Mouse (Mus musculus) heart, postnatal 0 days (tissue): Measurements from ENCODE around the gene Gabrb2. TPM values are rescaled to one million over a fixed set of nuclear protein-coding genes. Genes with fewer than 3 reads are reported as not detected.

Experiments used
- ATAC-seq: fragments of 200-750 bp; cut with Nextera tagmentation; 2 replicates; pipeline ENCODE4 v1.8.0; 2017; ENCODE audit warnings: low read depth, moderate number of reproducible peaks, moderate library complexity; ENCODE audit not compliant: insufficient read depth
- DNase-seq: peaks from one replicate; pipeline ENCODE4 v3.0.0-alpha.2; 2016; ENCODE audit warnings: low spot score
- H3K27ac ChIP-seq: fragments of 300-500 bp; sonication (generic); 2 replicates; pipeline ENCODE4 v1.5.1; 2014; ENCODE audit warnings: low read depth, mild to moderate bottlenecking
- H3K27me3 ChIP-seq: fragments of 300-500 bp; sonication (generic); 2 replicates; pipeline ENCODE4 v1.6.1; 2014; ENCODE audit warnings: low read length, mixed read lengths; ENCODE audit not compliant: control insufficient read depth, insufficient read depth
- H3K36me3 ChIP-seq: fragments of 300-500 bp; sonication (generic); replicated peaks from 2 replicates; pipeline ENCODE4 v1.6.1; 2014; ENCODE audit warnings: low read length, mixed read lengths; ENCODE audit not compliant: control insufficient read depth, insufficient read depth
- H3K4me1 ChIP-seq: fragments of 300-500 bp; sonication (generic); 2 replicates; pipeline ENCODE4 v1.6.1; 2014; ENCODE audit warnings: antibody characterized with exemption; ENCODE audit not compliant: control insufficient read depth, insufficient read depth
- H3K4me2 ChIP-seq: fragments of 300-500 bp; sonication (generic); 2 replicates; pipeline ENCODE4 v1.6.1; 2014; ENCODE audit warnings: low read depth, mild to moderate bottlenecking, low read length, moderate library complexity
- H3K4me3 ChIP-seq: fragments of 300-500 bp; sonication (generic); 2 replicates; pipeline ENCODE4 v1.5.1; 2014; ENCODE audit warnings: low read depth, low read length
- H3K9ac ChIP-seq: fragments of 300-500 bp; sonication (generic); replicated peaks from 2 replicates; pipeline ENCODE4 v1.6.1; 2014; ENCODE audit warnings: low read depth, low read length, mixed read lengths
- H3K9me3 ChIP-seq: fragments of 300-500 bp; sonication (generic); replicated peaks from 2 replicates; pipeline ENCODE4 v1.6.1; 2016; ENCODE audit warnings: low read length; ENCODE audit not compliant: control insufficient read depth
- CTCF ChIP-seq: IDR thresholded peaks from 2 replicates; pipeline ENCODE4 v1.5.1; 2016; ENCODE audit warnings: antibody characterized with exemption, control low read depth, low read depth
- EP300 ChIP-seq: IDR thresholded peaks from 2 replicates; pipeline ENCODE4 v1.6.1; 2016; ENCODE audit warnings: antibody characterized with exemption, low read depth
- WGBS: fragments of 180-500 bp; shearing (Covaris S2); extraction: QIAGEN DNeasy Blood & Tissue Kit; methylation state at CpG from one replicate; pipeline ENCODE4 v1.1.7; 2014; 5-methylcytosine and 5-hydroxymethylcytosine counted together
- polyA plus RNA-seq: library from polyadenylated mRNA; unstranded; fragments of >200 nt; fragmentation: Nextera tagmentation; extraction: Ambion mirVana; gene quantifications from 2 replicates; pipeline ENCODE4 v1.2.1, GENCODE M21; 2015
- total RNA-seq: library from RNA; depleted of rRNA; stranded (reverse); fragments of >200 nt; gene quantifications from 2 replicates; pipeline ENCODE4 v1.2.3, GENCODE M21; 2014; ENCODE audit warnings: low replicate concordance; rRNA removed

Gene Gabrb2
- total RNA-seq (0.11 and 0.66 TPM in 2 replicates), polyA plus RNA-seq (0.18 and 0.25 TPM in 2 replicates)

DNA sequence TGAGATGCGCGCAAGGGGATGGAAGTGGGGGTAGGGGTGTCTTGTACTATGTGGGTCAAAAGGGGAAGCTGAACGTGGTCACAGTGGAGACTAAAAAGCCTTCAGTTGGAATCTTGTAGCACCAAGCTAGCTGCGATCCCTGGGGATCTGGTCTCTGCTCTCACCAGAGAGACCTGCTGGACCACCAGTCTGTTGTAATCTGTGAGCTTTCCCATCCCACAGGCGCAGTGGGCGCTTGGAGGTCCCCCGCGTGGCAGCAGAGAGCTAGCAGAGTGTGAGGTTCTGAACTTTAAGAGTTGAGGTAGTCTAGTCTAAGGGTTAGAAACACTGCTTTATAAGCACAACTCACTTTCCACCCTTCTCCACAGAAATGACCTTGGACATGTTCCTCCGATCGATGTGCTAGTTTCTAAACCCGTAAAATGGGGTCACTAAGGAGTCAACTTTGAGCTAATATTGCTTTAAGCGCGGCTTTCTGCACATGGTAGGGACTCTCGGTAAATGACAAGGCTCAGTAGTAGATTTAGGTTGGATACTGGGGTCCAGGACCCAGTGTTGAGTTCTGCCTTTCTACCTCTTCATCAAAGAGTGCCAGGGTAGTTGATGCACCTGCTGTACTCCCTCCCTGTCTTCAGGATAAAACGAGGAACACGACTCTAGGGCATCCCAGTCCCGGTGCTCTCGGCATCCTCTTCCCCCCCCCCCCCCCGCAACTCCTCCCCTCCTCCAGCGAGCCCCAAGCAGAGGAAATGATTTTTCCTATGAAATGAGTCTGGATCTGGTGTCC lies at the start of gene Gabrb2:
Gabrb2 (plus strand) TSS at position 762 of the 787 bp plus-strand sequence.
- 29% methylated on average over 19 of the region's 20 CpGs for WGBS

DNA sequence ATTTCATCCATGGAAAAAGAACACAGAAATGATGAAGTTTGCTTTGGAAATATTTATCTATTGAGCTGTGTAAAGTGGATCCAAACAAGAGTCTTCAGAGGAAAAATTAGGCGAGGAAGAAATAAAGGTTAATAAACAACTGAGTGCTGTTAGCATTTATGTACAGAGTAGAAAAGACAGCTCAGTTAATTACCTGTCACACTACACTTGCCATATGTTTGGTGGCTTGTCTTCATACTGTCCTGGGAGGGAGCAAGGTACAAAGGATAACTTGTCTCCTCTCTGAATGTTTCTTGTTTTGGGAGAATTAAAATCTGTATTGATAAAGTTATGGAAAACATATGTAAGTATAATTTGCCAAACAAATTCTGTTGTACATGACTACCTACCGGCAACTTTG lies 40.6 kb upstream of the Gabrb2 start:
- TF ChIP-seq EP300, result no peak
- no peak for TF ChIP-seq CTCF
- no peaks in the 10 kb centered on the region for H3K9me3 ChIP-seq
- no peaks in the 10 kb centered on the region for H3K27me3 ChIP-seq
- H3K4me3 ChIP-seq, result no peak overlapping the region
- ATAC-seq (no peak), DNase-seq (no peak)
- no peak overlapping the region for H3K9ac ChIP-seq
- no peak overlapping the region for H3K4me2 ChIP-seq
- no peaks in the 10 kb centered on the region for H3K4me1 ChIP-seq
- no peak overlapping the region for H3K27ac ChIP-seq
- H3K36me3 ChIP-seq, result no peaks in the 10 kb centered on the region
- WGBS, result 77% methylated on average over 2 of the region's 2 CpGs

More for the DNA sequence above, at the start of gene Gabrb2:
- H3K4me2 ChIP-seq, result peak within 1 kb of the TSS; percentile 96
- no peaks in the 10 kb centered on the region for H3K27me3 ChIP-seq
- no peaks in the 10 kb centered on the region for H3K9me3 ChIP-seq
- no peaks in the 10 kb centered on the region for H3K36me3 ChIP-seq
- ATAC-seq, result no peak; the same call in 1 of the 2 replicates
- no peak within 1 kb of the TSS for H3K27ac ChIP-seq
- H3K9ac ChIP-seq, result peak within 1 kb of the TSS; percentile 41
- TF ChIP-seq CTCF (no peak), EP300 (no peak)
- no peaks in the 10 kb centered on the region for H3K4me1 ChIP-seq
- peak within 1 kb of the TSS; percentile 61 for H3K4me3 ChIP-seq
- no peak for DNase-seq

DNA sequence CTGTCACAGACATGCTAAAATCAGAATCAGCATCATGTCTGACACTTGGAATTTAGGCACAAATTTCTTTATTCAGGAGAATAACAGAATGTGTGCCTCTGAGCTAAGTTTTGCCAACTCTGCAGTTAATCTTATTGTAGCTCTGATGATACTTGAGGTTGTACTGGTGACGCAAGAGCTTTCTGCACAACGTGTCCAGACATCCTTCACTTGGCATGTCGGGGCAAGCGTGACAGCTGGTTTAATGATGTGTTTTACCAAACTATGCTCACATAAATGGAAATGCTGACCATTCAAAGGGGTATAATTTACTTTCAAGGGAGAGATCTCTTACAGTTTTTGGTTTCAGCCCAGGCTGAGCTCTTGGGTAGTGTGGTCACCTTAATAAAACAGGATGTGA lies 33.1 kb upstream of the Gabrb2 start:
- H3K4me3 ChIP-seq, result no peak overlapping the region
- 72% methylated on average over 4 of the region's 4 CpGs for WGBS

DNA sequence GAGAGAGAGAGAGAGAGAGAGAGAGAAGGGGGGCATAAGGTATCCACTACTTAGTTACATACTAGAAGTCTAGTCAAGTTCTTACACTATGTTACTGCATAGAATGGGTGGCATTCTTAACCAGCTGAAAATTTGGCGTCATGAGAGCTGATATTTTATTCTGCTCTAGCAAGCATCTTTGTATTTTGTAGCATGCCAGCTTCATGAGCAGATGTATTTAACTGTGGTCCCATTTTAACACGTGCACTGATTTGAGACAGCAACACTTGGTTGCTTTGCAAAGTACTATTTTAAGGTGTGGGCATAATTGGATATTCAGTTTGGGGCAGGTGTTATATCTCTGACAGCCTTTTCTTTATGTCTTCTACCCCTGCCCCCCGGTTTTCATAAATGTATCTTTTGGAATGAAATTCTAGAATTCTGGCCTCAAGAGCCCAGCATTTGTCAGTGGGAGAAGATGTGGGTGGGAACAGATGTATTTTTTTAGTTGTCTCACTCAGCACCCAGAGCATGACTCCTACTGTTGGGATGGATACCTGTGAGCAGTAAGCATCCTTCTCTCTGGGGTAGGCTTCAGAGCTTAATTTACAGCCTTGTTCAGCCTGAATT lies 28.8 kb upstream of the Gabrb2 start:
- Histone ChIP-seq H3K4me1 (0 out of 2 replicates have a peak, but pooled peaks cover 4% of the 10 kb centered on the region), H3K4me3 (no peak overlapping the region), H3K4me2 (no peak overlapping the region), H3K27ac (no peak overlapping the region), H3K9ac (no peak overlapping the region), H3K9me3 (no peaks in the 10 kb centered on the region), H3K27me3 (no peaks in the 10 kb centered on the region), H3K36me3 (no peaks in the 10 kb centered on the region)
- TF ChIP-seq EP300, result no peak
- TF ChIP-seq CTCF, result no peak
- DNase-seq (no peak), ATAC-seq (no peak)
- WGBS, result 43% methylated on average over 3 of the region's 3 CpGs

More for the DNA sequence above, 33.1 kb upstream of the Gabrb2 start:
- no peak overlapping the region for H3K9ac ChIP-seq
- 0 out of 2 replicates have a peak, but pooled peaks cover 4% of the 10 kb centered on the region for H3K4me1 ChIP-seq
- H3K9me3 ChIP-seq, result no peaks in the 10 kb centered on the region
- no peak for TF ChIP-seq CTCF
- TF ChIP-seq EP300, result no peak
- no peak for ATAC-seq
- H3K27ac ChIP-seq, result no peak overlapping the region
- no peak overlapping the region for H3K4me2 ChIP-seq
- H3K27me3 ChIP-seq, result no peaks in the 10 kb centered on the region
- no peak for DNase-seq
- H3K36me3 ChIP-seq, result no peaks in the 10 kb centered on the region

DNA sequence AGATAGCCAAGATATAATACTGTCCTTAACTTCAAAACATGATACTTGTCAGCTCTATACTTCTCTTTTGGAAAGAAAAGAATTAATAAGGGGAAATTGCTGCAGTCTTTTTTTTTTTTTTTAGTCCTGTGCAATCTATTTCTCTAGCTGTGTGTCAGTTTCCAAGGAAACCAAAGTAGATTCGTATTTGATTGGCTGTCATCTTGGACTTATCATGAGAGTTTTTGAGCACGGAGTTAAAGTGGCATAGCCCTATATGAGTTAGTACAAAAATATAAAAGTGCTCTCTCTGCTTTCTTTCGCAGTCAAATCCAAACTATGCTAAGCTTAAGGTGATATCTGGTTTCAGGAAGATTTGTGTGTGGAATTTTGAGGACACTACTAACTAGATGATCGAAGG lies 26.1 kb upstream of the Gabrb2 start:
- Histone ChIP-seq H3K4me2 (no peak overlapping the region), H3K27ac (no peak overlapping the region), H3K9me3 (no peaks in the 10 kb centered on the region), H3K4me1 (0 out of 2 replicates have a peak, but pooled peaks cover 4% of the 10 kb centered on the region), H3K36me3 (no peaks in the 10 kb centered on the region), H3K27me3 (no peaks in the 10 kb centered on the region), H3K9ac (no peak overlapping the region), H3K4me3 (no peak overlapping the region)
- TF ChIP-seq EP300 (no peak), CTCF (no peak)
- WGBS, result 70% methylated on average over 4 of the region's 4 CpGs
- ATAC-seq (no peak), DNase-seq (no peak)
